Mouse (Mus musculus) intestine, embryonic 14.5 days (tissue): ENCODE measurements around the gene Kcng4. TPM values are rescaled to one million over a fixed set of nuclear protein-coding genes. Genes with fewer than 3 reads are reported as not detected.

ENCODE experiments used
- ATAC-seq: fragments of 200-750 bp; cut with Nextera tagmentation; replicated peaks from 2 replicates; pipeline ENCODE4 v1.8.0; 2017; ENCODE audit warnings: low read depth, moderate number of reproducible peaks, moderate TSS enrichment, moderate library complexity; ENCODE audit not compliant: low FRiP score, low TSS enrichment
- DNase-seq: peaks from one replicate; pipeline ENCODE4 v3.0.0-alpha.2; 2018; ENCODE audit warnings: low spot score
- H3K27ac ChIP-seq: fragments of 300-500 bp; sonication (generic); 2 replicates; pipeline ENCODE4 v1.5.1; 2014; ENCODE audit warnings: low read depth, mild to moderate bottlenecking, control low read depth
- H3K27me3 ChIP-seq: fragments of 300-500 bp; sonication (generic); replicated peaks from 2 replicates; pipeline ENCODE4 v1.6.1; 2014; ENCODE audit warnings: low read length, control low read depth; ENCODE audit not compliant: control insufficient read depth, insufficient read depth
- H3K36me3 ChIP-seq: fragments of 300-500 bp; sonication (generic); 2 replicates; pipeline ENCODE4 v1.6.1; 2014; ENCODE audit warnings: low read length, control low read depth; ENCODE audit not compliant: control insufficient read depth, insufficient read depth
- H3K4me1 ChIP-seq: fragments of 300-500 bp; sonication (generic); replicated peaks from 2 replicates; pipeline ENCODE4 v1.6.1; 2014; ENCODE audit warnings: low read length, control low read depth, mixed read lengths; ENCODE audit not compliant: control insufficient read depth, insufficient read depth
- H3K4me2 ChIP-seq: fragments of 300-500 bp; sonication (generic); 2 replicates; pipeline ENCODE4 v1.6.1; 2014; ENCODE audit warnings: low read length
- H3K4me3 ChIP-seq: fragments of 300-500 bp; sonication (generic); 2 replicates; pipeline ENCODE4 v1.5.1; 2014; ENCODE audit warnings: low read depth, low read length, control low read depth, mixed read lengths
- H3K9ac ChIP-seq: fragments of 300-500 bp; sonication (generic); 2 replicates; pipeline ENCODE4 v1.6.1; 2014; ENCODE audit warnings: mild to moderate bottlenecking, low read length
- H3K9me3 ChIP-seq: fragments of 300-500 bp; sonication (generic); 2 replicates; pipeline ENCODE4 v1.6.1; 2016; ENCODE audit warnings: low read length, control low read depth; ENCODE audit not compliant: control insufficient read depth
- WGBS: fragments of 180-500 bp; shearing (Covaris S2); extraction: QIAGEN DNeasy Blood & Tissue Kit; methylation state at CpG from one replicate; pipeline ENCODE4 v1.1.7; 2014; 5-methylcytosine and 5-hydroxymethylcytosine counted together
- polyA plus RNA-seq: library from polyadenylated mRNA; unstranded; fragments of >200 nt; fragmentation: Nextera tagmentation; extraction: Ambion mirVana; gene quantifications from 2 replicates; pipeline ENCODE4 v1.2.1, GENCODE M21; 2014

Kcng4 gene
- polyA plus RNA-seq, 1 experiment from 2014 or later, result 0.11 TPM

DNA sequence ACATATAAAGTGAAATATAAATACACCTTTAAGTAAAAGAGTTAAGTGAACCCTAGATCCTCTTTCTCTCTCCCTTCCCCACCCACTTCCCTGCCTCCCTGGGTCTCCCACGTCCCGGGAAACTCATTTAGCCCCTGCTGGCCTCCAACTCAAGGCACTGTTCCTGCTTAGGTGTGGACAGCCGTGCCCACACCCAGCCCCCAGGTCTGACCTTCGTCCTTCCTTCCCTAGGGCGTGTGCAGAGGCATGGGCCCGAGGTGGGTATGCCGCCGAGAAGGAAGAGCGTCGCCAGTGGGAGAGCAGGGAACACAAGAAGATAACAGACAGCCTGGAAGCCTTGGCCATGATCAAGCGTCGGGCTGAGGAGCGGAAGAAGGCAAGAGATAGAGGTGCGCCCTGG lies 45.1 kb downstream of the Kcng4 start:
- no peak overlapping the region for H3K4me2 ChIP-seq
- no peaks in the 10 kb centered on the region for H3K9me3 ChIP-seq
- H3K4me1 ChIP-seq, result 0 out of 2 replicates have a peak, but pooled peaks cover 4% of the 10 kb centered on the region
- H3K27ac ChIP-seq, result no peak overlapping the region
- H3K36me3 ChIP-seq, result no peaks in the 10 kb centered on the region
- H3K27me3 ChIP-seq, result no peaks in the 10 kb centered on the region
- ATAC-seq, result peak; percentile 61
- 68% methylated on average over 14 of the region's 14 CpGs for WGBS
- H3K9ac ChIP-seq, result no peak overlapping the region
- no peak for DNase-seq
- H3K4me3 ChIP-seq, result no peak overlapping the region

DNA sequence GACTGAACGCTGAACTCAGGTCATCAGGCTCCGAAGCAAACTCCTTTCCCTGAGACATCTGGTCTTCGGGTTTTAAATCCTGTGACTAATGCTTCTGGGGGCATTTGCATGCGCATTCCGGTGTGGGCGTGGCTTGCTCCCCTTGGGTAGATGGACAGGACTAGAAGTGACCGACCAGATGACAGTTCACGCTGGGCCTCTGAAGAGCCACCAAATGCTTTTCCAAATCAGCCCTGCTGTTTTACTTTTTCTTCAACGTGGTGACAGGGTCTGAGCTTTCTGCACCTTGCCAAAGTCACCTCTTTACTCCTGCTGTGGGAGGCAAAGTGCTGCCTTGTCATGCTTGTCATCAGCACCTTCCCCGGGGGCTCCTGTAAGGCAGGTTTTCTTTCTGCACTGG lies 46.6 kb downstream of the Kcng4 start:
- ATAC-seq, result no peak
- Histone ChIP-seq H3K4me2 (no peak overlapping the region), H3K9me3 (no peaks in the 10 kb centered on the region), H3K36me3 (no peaks in the 10 kb centered on the region), H3K4me1 (0 out of 2 replicates have a peak, but pooled peaks cover 4% of the 10 kb centered on the region), H3K27ac (no peak overlapping the region), H3K27me3 (no peaks in the 10 kb centered on the region), H3K4me3 (no peak overlapping the region), H3K9ac (no peak overlapping the region)
- DNase-seq, result no peak
- WGBS, result 29% methylated on average over 10 of the region's 10 CpGs

DNA sequence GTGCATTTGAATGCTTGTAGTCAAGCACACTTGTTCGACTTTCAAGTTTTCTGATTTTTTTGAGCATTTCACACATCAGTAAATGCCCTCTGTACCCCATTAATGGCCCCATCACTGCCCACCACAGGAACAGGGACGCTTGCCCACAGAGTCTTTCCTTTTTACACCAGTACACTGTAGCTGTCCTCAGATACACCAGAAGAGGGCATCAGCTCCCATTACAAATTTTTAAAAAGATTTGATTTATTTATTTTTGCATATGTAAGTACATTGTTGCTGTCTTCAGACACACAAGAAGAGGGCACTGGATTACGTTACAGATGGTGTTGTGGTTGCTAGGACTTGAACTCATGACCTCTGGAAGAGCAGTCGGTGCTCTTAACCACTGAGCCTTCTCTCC lies 47.2 kb downstream of the Kcng4 start:
- 65% methylated on average over 4 of the region's 4 CpGs for WGBS
- no peak for ATAC-seq
- no peaks in the 10 kb centered on the region for H3K9me3 ChIP-seq

DNA sequence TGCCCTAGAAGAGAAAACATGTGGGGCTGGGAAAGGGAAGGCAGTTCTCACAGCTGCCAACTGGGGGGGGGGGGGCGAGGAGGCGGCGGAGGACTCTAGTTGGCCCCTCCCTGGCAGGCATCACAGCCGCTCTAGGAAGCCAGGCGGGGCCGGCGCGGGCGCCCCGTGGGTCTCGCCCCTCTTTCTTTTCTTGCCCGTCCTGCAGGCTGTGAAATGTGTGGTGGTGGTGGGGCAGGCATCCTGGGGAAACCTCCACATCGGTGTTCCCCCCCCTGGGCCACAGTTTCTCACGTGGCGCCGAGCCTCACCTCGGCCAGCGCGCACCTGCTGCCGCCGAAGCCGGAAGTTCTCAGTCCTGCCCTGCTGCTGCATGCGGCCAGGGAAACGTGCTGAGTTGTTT lies 49.6 kb downstream of the Kcng4 start:
- Histone ChIP-seq H3K27me3 (no peaks in the 10 kb centered on the region), H3K9ac (peak overlapping the region; percentile 22; the same call in 1 of the 2 replicates), H3K4me1 (0 out of 2 replicates have a peak, but pooled peaks cover 4% of the 10 kb centered on the region), H3K4me3 (peak overlapping the region; percentile 27), H3K4me2 (peak overlapping the region; percentile 49), H3K27ac (no peak overlapping the region), H3K9me3 (no peaks in the 10 kb centered on the region), H3K36me3 (no peaks in the 10 kb centered on the region)
- no peak for DNase-seq
- WGBS, result 18% methylated on average over 23 of the region's 24 CpGs
- no peak for ATAC-seq

More for the DNA sequence above, 47.2 kb downstream of the Kcng4 start:
- DNase-seq, result no peak
- no peak overlapping the region for H3K4me3 ChIP-seq
- H3K27ac ChIP-seq, result no peak overlapping the region
- no peaks in the 10 kb centered on the region for H3K27me3 ChIP-seq
- H3K4me2 ChIP-seq, result no peak overlapping the region
- H3K9ac ChIP-seq, result no peak overlapping the region
- H3K36me3 ChIP-seq, result no peaks in the 10 kb centered on the region
- 0 out of 2 replicates have a peak, but pooled peaks cover 4% of the 10 kb centered on the region for H3K4me1 ChIP-seq

DNA sequence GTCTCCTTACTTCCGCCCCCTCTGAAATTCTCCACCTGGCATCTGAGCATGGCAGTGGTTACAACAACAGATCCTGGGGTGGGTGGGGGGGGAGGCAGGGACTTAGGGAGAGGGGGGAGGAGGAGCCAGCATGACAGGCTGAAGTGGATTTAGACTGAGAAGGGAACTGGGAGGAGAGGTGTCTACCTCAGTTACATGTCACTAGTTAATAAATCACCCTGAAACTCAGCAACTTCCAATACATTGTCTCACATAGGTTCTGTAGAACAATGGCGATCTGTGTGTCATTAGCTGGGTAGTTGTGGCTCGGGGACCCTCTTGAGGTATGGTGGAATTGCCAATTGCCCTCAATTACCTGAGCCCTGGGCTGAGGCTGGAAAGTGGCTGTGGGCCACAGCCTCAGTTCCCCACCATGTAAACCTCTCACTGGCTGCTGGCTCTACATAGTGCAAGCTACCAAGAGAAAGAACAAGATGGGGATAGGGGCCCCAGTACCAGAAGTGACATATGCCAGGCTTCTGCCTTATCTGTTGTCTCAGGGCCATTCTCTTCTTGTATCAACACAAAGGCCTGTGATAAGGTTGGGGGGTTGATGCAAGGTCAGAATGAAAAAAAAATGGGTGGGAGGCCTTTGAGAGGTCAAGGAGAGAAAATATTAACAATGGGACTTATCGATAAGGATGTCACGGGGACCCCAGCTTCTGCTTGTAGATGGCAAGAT lies 54.9 kb downstream of the Kcng4 start:
- no peak overlapping the region for H3K4me3 ChIP-seq
- DNase-seq (no peak), ATAC-seq (peak; percentile 21; the same call in 1 of the 2 replicates)
- H3K9ac ChIP-seq, result no peak overlapping the region
- peak overlapping the region; percentile 27; the same call in 1 of the 2 replicates for H3K27ac ChIP-seq
- H3K36me3 ChIP-seq, result no peaks in the 10 kb centered on the region
- H3K27me3 ChIP-seq, result peaks cover 7% of the 10 kb centered on the region; the same call in 1 of the 2 replicates
- no peak overlapping the region for H3K4me2 ChIP-seq
- WGBS, result 65% methylated on average over 5 of the region's 5 CpGs
- H3K9me3 ChIP-seq, result no peaks in the 10 kb centered on the region
- H3K4me1 ChIP-seq, result no peaks in the 10 kb centered on the region; the same call in 1 of the 2 replicates

DNA sequence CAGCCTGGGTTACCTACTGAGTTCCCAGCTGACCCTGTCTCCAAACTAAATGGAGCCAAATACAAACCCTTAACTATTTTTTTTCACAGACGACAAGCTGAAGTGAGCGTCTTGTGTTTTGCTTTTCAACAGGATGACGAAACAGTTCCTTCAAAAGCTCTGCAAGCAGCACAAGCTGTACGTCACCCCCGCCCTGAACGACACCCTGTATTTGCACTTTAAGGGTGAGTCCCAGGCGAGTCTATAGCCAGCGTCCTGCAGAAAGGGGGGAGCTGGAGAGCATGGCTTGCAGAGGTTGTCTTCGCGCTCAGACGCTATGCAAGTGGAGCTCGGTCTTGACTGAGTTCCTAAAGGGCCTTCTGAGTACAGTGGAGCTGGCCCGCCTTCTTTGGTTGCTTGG lies 56.4 kb downstream of the Kcng4 start:
- H3K36me3 ChIP-seq, result no peaks in the 10 kb centered on the region
- H3K4me1 ChIP-seq, result no peaks in the 10 kb centered on the region; the same call in 1 of the 2 replicates
- no peak overlapping the region for H3K27ac ChIP-seq
- H3K9ac ChIP-seq, result no peak overlapping the region
- no peak overlapping the region for H3K4me2 ChIP-seq
- WGBS, result 28% methylated on average over 13 of the region's 13 CpGs
- no peak for DNase-seq
- H3K4me3 ChIP-seq, result no peak overlapping the region
- ATAC-seq, result no peak
- peaks cover 7% of the 10 kb centered on the region; the same call in 1 of the 2 replicates for H3K27me3 ChIP-seq
- no peaks in the 10 kb centered on the region for H3K9me3 ChIP-seq

DNA sequence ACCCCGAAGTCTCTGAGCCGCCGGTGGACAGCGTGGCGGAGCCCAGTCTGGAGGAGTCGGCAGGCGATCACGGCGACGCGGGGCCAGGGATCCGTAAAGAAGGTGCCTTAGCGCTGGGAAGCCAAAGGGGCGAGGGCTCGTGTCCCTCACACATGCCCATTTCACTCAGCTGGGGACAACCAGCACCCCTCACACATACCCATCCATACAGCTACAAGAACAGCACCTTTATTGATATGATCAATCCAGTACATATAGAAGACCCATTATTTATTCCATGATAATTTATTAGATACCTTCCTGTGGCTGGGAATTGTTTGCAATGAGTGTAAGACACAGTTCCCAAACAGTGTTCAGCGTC lies 60.1 kb downstream of the Kcng4 start:
- no peaks in the 10 kb centered on the region; the same call in 1 of the 2 replicates for H3K4me1 ChIP-seq
- H3K4me3 ChIP-seq, result peak overlapping the region; percentile 68
- peak overlapping the region; percentile 67 for H3K9ac ChIP-seq
- H3K9me3 ChIP-seq, result no peaks in the 10 kb centered on the region
- no peak overlapping the region for H3K27ac ChIP-seq
- no peak for DNase-seq
- no peaks in the 10 kb centered on the region for H3K36me3 ChIP-seq
- H3K27me3 ChIP-seq, result peaks cover 12% of the 10 kb centered on the region; the same call in 1 of the 2 replicates
- WGBS, result 2% methylated on average over 16 of the region's 16 CpGs
- H3K4me2 ChIP-seq, result peak overlapping the region; percentile 88
- peak; percentile 22 for ATAC-seq

DNA sequence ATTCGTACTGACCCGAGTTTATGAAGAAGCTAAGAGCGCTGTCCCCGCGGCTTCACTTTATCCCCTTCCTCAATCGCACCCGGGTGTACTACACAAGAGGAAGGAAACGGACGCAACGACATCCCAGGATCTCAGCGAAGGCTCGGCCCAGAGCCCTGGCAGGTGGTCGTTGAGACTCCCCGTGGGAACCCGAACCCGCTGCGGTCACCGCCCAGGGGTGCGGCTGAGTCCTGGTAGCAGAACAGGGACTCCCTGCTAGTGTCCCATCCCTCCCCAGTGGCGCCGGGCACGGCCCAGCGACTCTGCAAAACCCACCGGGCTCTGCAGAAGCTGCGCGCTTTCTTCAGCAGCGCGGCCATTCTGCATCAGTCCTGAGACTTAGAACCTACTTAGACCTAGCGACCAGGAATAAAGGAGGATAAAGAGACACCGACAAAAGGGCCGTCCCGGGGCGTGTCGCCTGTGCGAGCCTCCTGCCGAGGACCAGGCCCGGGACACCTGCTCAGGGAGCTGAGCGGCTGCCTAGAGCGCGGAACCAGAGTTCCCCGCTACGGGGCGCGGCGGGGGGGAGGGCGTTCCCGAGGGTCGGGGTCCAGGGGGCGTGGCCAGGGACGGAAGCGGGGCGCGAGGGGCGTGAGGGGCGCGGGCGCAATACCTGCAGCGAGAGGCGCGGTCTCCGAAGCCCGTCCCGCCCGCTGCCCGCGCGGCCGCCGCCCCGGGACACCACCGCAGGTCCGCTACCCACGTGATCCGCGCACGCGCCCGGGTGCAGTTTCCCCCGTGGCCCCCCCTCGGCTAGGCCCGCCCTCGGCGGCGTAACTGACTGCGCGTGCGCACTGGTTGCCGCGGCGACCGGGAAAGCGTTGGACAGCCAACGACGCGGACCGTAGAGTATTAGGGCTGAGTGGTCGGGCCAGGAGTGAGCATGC lies 60.8 kb downstream of the Kcng4 start, which contains the start of the genes Hsdl1 and Dnaaf1:
Hsdl1 (minus strand) TSS at position 747 of the 929 bp plus-strand sequence.
Dnaaf1 (plus strand) TSS at position 799 of the 929 bp plus-strand sequence.
- DNase-seq (peak; percentile 98), ATAC-seq (peak; percentile 89)
- peak within 1 kb of the TSS; percentile 88 for H3K4me2 ChIP-seq
- peak within 1 kb of the TSS; percentile 43; the same call in 1 of the 2 replicates for H3K27ac ChIP-seq
- H3K9ac ChIP-seq, result peak within 1 kb of the TSS; percentile 67
- no peaks in the 10 kb centered on the region for H3K36me3 ChIP-seq
- peaks cover 12% of the 10 kb centered on the region; the same call in 1 of the 2 replicates for H3K27me3 ChIP-seq
- no peaks in the 10 kb centered on the region; the same call in 1 of the 2 replicates for H3K4me1 ChIP-seq
- under 1% methylated on average over 85 of the region's 97 CpGs for WGBS
- H3K4me3 ChIP-seq, result peak within 1 kb of the TSS; percentile 68
- no peaks in the 10 kb centered on the region for H3K9me3 ChIP-seq
